Mouse (Mus musculus) MEL (cell line): Measurements from ENCODE around the gene Dnah17. TPM values are rescaled to one million over a fixed set of nuclear protein-coding genes. Genes with fewer than 3 reads are reported as not detected.

Experiments
- DNase-seq: peaks from one replicate; pipeline ENCODE4 v3.0.0; 2011; ENCODE audit warnings: low read depth, low spot score
- H3K27ac ChIP-seq: 2 replicates; pipeline ENCODE4 v1.5.1; 2012; ENCODE audit warnings: low read depth, mild to moderate bottlenecking, control low read depth, low read length, moderate library complexity; ENCODE audit not compliant: control insufficient read depth
- H3K27me3 ChIP-seq, 2 experiments: fragments of 150-350 bp in 1 of 2; sonication (generic) in 1 of 2; 2 replicates each; pipeline ENCODE4 v1.6.1; 2012; ENCODE audit warnings: low read length in 2 of 2, mild to moderate bottlenecking in 2 of 2, improper control_type of control experiment in 1 of 2, moderate library complexity in 1 of 2; ENCODE audit not compliant: insufficient read depth in 2 of 2, control insufficient read depth in 1 of 2
- H3K36me3 ChIP-seq, 2 experiments: 2 replicates each; pipeline ENCODE4 v1.6.1; 2012 to 2014; ENCODE audit warnings: low read length in 2 of 2, improper control_type of control experiment in 1 of 2, inconsistent platforms in 1 of 2, mild to moderate bottlenecking in 1 of 2; ENCODE audit not compliant: insufficient read depth in 2 of 2, control insufficient read depth in 1 of 2
- H3K4me1 ChIP-seq, 2 experiments: fragments of 150-350 bp in 1 of 2; sonication (generic) in 1 of 2; 2 replicates each; pipeline ENCODE4 v1.6.1; 2012; ENCODE audit warnings: low read length in 2 of 2, improper control_type of control experiment in 1 of 2, mild to moderate bottlenecking in 1 of 2; ENCODE audit not compliant: insufficient read depth in 2 of 2, control insufficient read depth in 1 of 2
- H3K4me3 ChIP-seq, 2 experiments: fragments of 150-350 bp in 1 of 2; sonication (generic) in 1 of 2; 2 replicates each; pipeline ENCODE4 v1.5.1; 2012; ENCODE audit warnings: low read depth in 2 of 2, low read length in 2 of 2, mild to moderate bottlenecking in 2 of 2, moderate library complexity in 2 of 2, control low read depth in 1 of 2, improper control_type of control experiment in 1 of 2; ENCODE audit not compliant: control insufficient read depth in 1 of 2, insufficient read depth in 1 of 2
- H3K79me2 ChIP-seq: 2 replicates; pipeline ENCODE4 v1.6.1; 2012; ENCODE audit warnings: mild to moderate bottlenecking, low read length, moderate library complexity; ENCODE audit not compliant: control insufficient read depth, poor library complexity, insufficient read depth
- H3K9ac ChIP-seq: 2 replicates; pipeline ENCODE4 v1.6.1; 2012; ENCODE audit warnings: low read depth, mild to moderate bottlenecking, control low read depth, low read length, moderate library complexity; ENCODE audit not compliant: control insufficient read depth, poor library complexity, severe bottlenecking
- H3K9me3 ChIP-seq: fragments of 150-350 bp; sonication (generic); replicated peaks from 2 replicates; pipeline ENCODE4 v1.6.1; 2012; ENCODE audit warnings: mild to moderate bottlenecking, low read length, improper control_type of control experiment, moderate library complexity; ENCODE audit not compliant: insufficient read depth
- CHD1 ChIP-seq: IDR thresholded peaks from 2 replicates; pipeline ENCODE4 v1.6.1; 2012; ENCODE audit warnings: low read depth, mild to moderate bottlenecking, inconsistent platforms, low read length, improper control_type of control experiment
- E2F4 ChIP-seq: IDR thresholded peaks from 2 replicates; pipeline ENCODE4 v1.6.1; 2011; ENCODE audit warnings: low read depth, low read length, improper control_type of control experiment, borderline replicate concordance
- GABPA ChIP-seq: IDR thresholded peaks from 2 replicates; pipeline ENCODE4 v1.6.1; 2012; ENCODE audit warnings: low read depth, mild to moderate bottlenecking, inconsistent platforms, low read length, improper control_type of control experiment, moderate library complexity
- HCFC1 ChIP-seq: IDR thresholded peaks from 2 replicates; pipeline ENCODE4 v1.6.1; 2012; ENCODE audit warnings: low read depth, mild to moderate bottlenecking, inconsistent platforms, low read length, improper control_type of control experiment, moderate library complexity
- JUND ChIP-seq: IDR thresholded peaks from 2 replicates; pipeline ENCODE4 v1.6.1; 2011; ENCODE audit warnings: low read depth, mild to moderate bottlenecking, improper control_type of control experiment, low read length
- MAX ChIP-seq: IDR thresholded peaks from 2 replicates; pipeline ENCODE4 v1.6.1; 2011; ENCODE audit warnings: low read length, improper control_type of control experiment
- MAZ ChIP-seq: IDR thresholded peaks from 2 replicates; pipeline ENCODE4 v1.6.1; 2012; ENCODE audit warnings: low read depth, mild to moderate bottlenecking, inconsistent platforms, low read length, improper control_type of control experiment
- MYB ChIP-seq: IDR thresholded peaks from 2 replicates; pipeline ENCODE4 v1.6.1; 2011; ENCODE audit warnings: mild to moderate bottlenecking, low read depth, low read length, improper control_type of control experiment
- SMC3 ChIP-seq: IDR thresholded peaks from 2 replicates; pipeline ENCODE4 v1.6.1; 2011; ENCODE audit warnings: low read depth, low read length, improper control_type of control experiment
- TAL1 ChIP-seq: IDR thresholded peaks from 2 replicates; pipeline ENCODE4 v1.6.1; 2012; ENCODE audit warnings: mild to moderate bottlenecking, inconsistent platforms, low read length, moderate library complexity, mixed read lengths
- TBP ChIP-seq: IDR thresholded peaks from 2 replicates; pipeline ENCODE4 v1.8.0; 2011; ENCODE audit warnings: low read depth, low read length, improper control_type of control experiment
- USF1 ChIP-seq: IDR thresholded peaks from 2 replicates; pipeline ENCODE4 v1.6.1; 2014; ENCODE audit warnings: low read depth, mild to moderate bottlenecking, inconsistent platforms, low read length, improper control_type of control experiment, moderate library complexity
- ZC3H11A ChIP-seq: IDR thresholded peaks from 2 replicates; pipeline ENCODE4 v1.6.1; 2012; ENCODE audit warnings: low read depth, mild to moderate bottlenecking, inconsistent platforms, low read length, improper control_type of control experiment
- ZMIZ1 ChIP-seq: IDR thresholded peaks from 2 replicates; pipeline ENCODE4 v1.6.1; 2012; ENCODE audit warnings: low read depth, mild to moderate bottlenecking, inconsistent platforms, low read length, improper control_type of control experiment, moderate library complexity
- ZNF384 ChIP-seq: IDR thresholded peaks from 2 replicates; pipeline ENCODE4 v1.6.1; 2012; ENCODE audit warnings: low read depth, mild to moderate bottlenecking, inconsistent platforms, low read length, improper control_type of control experiment
- polyA plus RNA-seq, 2 experiments: library from polyadenylated mRNA; stranded (reverse) in 1 of 2; unstranded in 1 of 2; fragments of >175 nt in 1 of 2; fragments of >200 nt in 1 of 2; gene quantifications; 2 replicates each; pipeline versions ENCODE4 v1.2.1 to v1.2.4; 2012; ENCODE audit warnings: low replicate concordance in 2 of 2, low read depth in 1 of 2; ENCODE audit not compliant: insufficient read length in 2 of 2, insufficient read depth in 1 of 2, missing spikeins in 1 of 2
- total RNA-seq: library from RNA; depleted of rRNA; stranded (reverse); fragments of 300-350 nt; gene quantifications from 2 replicates; pipeline ENCODE4 v1.2.3, GENCODE M21; 2012

Dnah17 gene
- total and polyA plus RNA-seq, 3 experiments: 0.04 to 0.21 TPM; not detected in 1

DNA sequence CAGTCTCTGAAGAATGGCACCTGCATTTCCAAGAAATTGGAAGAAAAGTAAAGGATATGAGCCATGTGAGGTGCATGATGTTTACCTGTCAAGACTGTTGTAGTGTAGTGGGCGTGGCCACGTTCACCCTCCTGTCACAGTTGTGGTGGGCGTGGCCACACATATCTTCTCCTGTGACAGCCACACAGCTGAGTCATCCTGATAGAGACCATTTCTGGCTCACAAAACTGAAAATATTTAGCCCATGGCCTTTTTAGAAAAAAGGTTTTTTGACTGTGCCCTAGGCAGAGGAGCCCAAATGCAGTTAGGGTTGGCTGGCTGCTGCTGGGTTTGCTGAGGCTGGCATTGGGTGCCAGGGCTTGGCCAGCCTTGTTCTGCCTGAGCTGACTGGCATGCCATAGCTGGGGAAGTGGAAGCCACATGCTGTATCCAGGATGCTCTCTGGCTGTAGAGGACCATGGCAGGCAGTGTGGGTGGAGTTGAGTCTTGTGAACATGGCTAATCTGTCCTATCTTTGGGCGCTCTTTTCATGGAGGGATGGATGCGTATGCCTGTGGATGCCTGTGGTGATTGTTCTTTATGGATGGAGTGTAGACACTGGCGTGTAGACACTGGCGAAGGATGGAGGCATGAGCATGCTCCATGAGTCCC is 129.7 kb downstream of the Dnah17 start (continued):
- TF ChIP-seq ZNF384 (peak; percentile 25; the same call in 1 of the 2 replicates), MAX (peak; percentile 64; the same call in 1 of the 2 replicates)

DNA sequence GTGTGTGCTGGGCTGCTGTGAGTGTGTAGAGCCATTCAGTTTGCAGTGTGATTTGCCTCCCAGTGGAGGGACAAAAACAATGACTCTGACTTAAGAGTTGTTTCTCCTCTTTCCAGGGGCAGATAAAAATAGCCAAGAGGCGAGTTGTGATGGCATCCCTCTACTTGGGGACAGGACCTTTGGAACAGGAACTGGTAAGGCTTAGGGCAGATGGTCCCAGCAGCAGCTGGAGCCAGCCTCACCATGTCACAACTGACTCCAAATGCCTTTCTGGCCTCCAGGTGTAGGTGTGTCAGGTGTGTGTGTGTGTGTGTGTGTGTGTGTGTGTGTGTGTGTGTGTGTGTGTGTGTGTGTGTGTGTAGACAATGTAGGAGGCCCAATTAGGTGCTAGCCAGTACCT is 130.4 kb downstream of the Dnah17 start:
- Histone ChIP-seq H3K27me3 (no peaks in the 10 kb centered on the region), H3K36me3 (peaks cover 11 to 24% of the 10 kb centered on the region in 2 experiments), H3K4me1 (peaks cover 10 to 13% of the 10 kb centered on the region in 2 experiments), H3K4me3 (no peak overlapping the region), H3K27ac (no peak overlapping the region), H3K9ac (no peak overlapping the region), H3K9me3 (no peaks in the 10 kb centered on the region), H3K79me2 (peaks cover 16% of the 10 kb centered on the region)
- TF ChIP-seq ZMIZ1 (no peak), TAL1 (no peak), E2F4 (no peak), MAZ (no peak), CHD1 (no peak), HCFC1 (no peak), SMC3 (no peak), TBP (no peak), GABPA (no peak), USF1 (no peak), JUND (no peak), ZC3H11A (no peak)
- DNase-seq: peak; percentile 18

DNA sequence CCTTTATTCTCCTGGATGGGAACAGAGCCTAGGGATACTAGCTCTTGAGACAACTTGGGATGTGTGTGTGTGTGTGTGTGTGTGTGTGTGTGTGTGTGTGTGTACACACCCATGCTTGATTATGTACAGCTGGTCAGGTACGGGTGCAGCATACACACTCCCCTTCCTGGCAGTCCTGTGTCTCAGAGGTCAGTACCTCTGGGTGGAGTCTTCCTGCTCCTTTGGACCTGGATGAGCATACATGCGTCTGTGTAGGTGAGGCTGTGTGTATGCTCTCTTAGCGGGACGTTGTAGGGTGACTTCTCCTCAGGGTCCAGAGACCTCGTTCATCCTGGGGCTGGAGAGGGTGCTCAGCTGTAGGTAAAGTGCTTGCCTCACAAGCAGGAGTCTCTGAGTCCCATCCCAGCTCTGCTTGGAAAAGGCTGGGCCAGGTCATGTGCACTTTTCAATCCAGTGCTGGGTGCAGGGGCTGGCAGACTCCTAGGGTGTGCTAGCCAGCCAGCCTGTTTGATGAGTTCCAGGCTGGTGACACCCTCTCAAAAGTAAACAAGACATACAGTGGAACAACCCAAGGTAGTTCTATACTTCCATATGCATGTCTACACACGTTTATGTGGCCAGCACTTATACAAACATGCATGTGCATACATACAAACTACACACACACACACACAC is 131.0 kb downstream of the Dnah17 start:
- Histone ChIP-seq H3K27ac (no peak overlapping the region), H3K4me3 (no peak overlapping the region), H3K27me3 (no peaks in the 10 kb centered on the region), H3K79me2 (peaks cover 23% of the 10 kb centered on the region), H3K9ac (no peak overlapping the region), H3K36me3 (peaks cover 11 to 21% of the 10 kb centered on the region in 2 experiments), H3K9me3 (no peaks in the 10 kb centered on the region), H3K4me1 (peaks cover 10 to 13% of the 10 kb centered on the region in 2 experiments)
- no peak for TF ChIP-seq MYB
- no peak for DNase-seq
